Mouse (Mus musculus): ENCODE data around the gene Nat8. TPM values are rescaled to one million over a fixed set of nuclear protein-coding genes. Genes with fewer than 3 reads are reported as not detected.
"Not testable (repeated sequence)": the region's sequence is repeated elsewhere in the genome, so short reads cannot be mapped to it uniquely, and the experiment has no call there.

The Nat8 gene
- total RNA-seq, 1 experiment from 2014 or later, result not detected

DNA sequence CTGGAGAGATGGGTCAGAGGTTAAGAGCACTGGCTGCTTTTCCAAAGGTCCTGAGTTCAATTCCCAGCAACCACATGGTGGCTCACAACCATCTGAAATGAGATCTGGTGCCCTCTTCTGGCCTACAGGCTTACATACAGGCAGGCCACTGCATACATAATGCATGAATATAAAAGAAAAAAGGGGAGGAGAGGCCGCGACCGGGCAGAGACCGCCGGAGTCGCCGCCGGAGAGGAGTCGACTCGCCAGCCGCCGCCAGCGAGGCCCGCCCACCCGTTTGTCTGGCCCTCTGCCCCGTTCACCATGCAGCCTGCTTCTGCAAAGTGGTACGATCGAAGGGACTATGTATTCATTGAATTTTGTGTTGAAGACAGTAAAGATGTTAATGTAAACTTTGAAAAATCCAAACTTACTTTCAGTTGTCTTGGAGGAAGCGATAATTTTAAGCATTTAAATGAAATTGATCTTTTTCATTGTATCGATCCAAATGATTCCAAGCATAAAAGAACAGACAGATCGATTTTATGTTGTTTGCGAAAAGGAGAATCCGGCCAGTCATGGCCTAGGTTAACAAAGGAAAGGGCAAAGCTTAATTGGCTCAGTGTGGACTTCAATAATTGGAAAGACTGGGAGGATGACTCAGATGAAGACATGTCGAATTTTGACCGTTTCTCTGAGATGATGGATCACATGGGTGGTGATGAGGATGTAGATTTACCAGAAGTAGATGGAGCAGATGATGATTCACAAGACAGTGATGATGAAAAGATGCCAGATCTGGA lies 12.0 kb upstream of the Nat8 start:
- ATAC-seq (replicated peaks in 1 of 2; ENCODE audit: insufficient read depth in 1 of 2, low FRiP score in 2 of 2, low TSS enrichment in 1 of 2, low read depth in 1 of 2, poor library complexity in 2 of 2, severe bottlenecking in 2 of 2), result not testable (repeated sequence)

DNA sequence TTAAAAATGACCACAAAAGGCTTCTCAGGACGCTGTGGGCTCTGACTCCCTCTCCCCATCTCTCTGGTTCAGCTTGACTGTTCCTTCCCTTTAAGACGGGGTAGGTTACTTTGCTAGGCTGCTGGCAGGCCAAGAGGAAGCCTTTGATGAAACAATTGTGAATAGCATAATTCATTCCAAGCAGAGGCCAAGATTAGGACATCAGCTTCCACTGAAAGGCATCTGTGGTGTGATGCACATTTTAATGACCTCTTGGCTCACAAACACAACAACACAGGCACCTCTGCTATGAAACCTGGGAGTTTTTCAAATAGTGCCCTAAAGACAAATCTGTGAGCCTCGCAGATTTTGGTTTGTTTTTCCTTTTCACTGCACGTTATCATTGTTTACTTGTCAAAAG lies 8.1 kb upstream of the Nat8 start:
- no peak for ATAC-seq (replicated peaks in 1 of 2; ENCODE audit: insufficient read depth in 1 of 2, low FRiP score in 2 of 2, low TSS enrichment in 1 of 2, low read depth in 1 of 2, poor library complexity in 2 of 2, severe bottlenecking in 2 of 2)

DNA sequence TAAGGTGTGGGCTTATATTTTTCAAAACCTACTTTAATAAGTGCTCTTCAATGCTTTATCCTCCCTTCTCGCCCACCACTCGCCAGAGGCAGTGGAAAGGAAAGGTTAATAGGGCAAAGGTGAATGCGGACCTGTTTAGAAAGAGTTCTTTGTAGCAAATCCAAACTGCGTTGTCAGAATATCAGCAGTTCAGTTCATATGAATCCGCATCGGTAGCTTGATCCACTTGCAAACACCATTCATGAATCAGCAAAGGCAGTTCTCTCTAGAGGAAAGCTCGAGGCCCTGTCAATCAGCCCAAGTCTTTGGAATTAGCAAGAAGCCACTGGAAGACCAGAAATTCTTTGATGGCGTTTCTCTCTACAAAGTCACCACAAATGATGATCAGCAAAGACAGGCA lies 6.8 kb upstream of the Nat8 start:
- ATAC-seq (replicated peaks in 1 of 2; ENCODE audit: insufficient read depth in 1 of 2, low FRiP score in 2 of 2, low TSS enrichment in 1 of 2, low read depth in 1 of 2, poor library complexity in 2 of 2, severe bottlenecking in 2 of 2), result no peak

DNA sequence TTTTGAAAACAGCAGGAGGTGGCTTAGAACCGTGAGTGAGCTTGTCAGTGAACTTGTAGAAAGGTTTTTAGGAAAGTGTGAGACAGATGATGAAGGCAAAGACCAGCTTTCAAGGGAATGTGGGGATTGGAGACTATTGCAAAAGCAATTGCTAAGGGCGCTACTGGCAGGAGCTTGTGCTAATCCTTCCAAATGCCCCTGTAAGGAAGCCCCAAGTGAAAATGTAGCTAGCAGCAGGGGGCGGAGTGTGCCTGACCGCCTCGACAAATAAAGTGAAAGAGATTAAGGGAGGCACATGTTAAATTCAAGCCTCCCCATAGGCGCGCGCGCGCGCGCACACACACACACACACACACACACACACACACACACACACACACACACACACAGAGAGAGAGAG lies 5.4 kb upstream of the Nat8 start:
- peak; percentile 53 to 76 for ATAC-seq (replicated peaks in 1 of 2; ENCODE audit: insufficient read depth in 1 of 2, low FRiP score in 2 of 2, low TSS enrichment in 1 of 2, low read depth in 1 of 2, poor library complexity in 2 of 2, severe bottlenecking in 2 of 2)

DNA sequence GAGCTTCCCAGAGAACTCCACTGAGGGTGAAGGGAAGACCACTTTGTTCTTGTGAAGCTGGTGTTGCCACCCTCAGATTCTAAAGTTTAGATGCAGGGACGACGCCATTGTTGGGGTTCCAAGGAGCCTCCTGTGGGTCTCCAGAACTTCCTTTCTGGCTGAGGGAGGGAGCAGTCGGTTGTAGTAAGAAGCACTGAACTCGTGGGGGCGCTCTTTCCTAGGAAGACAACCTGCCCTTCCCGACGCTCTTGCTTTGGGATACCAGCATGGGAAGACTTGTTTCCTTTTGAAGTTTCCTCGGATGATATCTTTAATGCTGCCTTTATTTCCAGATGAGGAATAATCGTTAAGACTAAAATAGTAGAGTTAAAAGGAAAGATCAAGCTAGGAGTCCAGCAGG lies 4.9 kb upstream of the Nat8 start:
- not testable (repeated sequence) for ATAC-seq (replicated peaks in 1 of 2; ENCODE audit: insufficient read depth in 1 of 2, low FRiP score in 2 of 2, low TSS enrichment in 1 of 2, low read depth in 1 of 2, poor library complexity in 2 of 2, severe bottlenecking in 2 of 2)

DNA sequence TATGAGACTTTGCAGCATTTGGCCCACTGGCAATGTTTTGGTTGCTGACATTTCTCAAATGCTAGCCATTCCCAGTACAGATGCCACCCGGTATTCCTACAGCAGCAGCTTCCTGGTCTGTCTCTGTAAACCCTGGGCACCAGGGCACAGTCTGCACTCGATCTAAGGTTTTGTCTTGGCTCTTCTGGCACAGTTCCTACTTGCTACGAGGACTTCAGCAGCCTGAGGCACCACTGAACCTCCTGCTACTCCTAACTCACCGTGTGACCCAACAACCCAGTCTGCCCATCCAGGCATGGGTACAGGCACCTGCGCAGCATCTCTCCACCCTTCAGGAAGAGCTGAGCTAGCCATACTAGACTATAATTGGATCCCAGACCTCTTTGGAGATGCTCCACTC lies 4.2 kb upstream of the Nat8 start:
- not testable (repeated sequence) for ATAC-seq (replicated peaks in 1 of 2; ENCODE audit: insufficient read depth in 1 of 2, low FRiP score in 2 of 2, low TSS enrichment in 1 of 2, low read depth in 1 of 2, poor library complexity in 2 of 2, severe bottlenecking in 2 of 2)

DNA sequence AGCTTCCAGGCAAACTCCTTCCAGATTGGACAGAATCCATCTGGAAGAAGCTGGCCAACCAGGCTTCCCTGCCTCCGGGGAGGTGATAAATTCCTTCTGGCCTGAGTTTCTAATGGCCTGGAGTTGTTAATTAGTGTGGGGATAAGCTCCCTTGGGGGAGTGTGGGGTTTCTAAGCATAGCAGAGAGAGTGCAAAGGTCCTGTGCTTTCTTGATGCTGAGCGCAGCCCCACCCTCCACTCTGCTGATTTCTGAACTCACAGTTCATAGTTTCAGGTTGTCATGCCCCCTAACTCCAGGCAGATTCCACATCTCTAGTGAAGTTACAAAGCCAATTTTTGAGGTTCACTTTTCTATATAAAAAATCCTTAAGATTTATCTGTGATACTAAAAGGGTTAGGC lies 3.2 kb upstream of the Nat8 start:
- ATAC-seq (replicated peaks in 1 of 2; ENCODE audit: insufficient read depth in 1 of 2, low FRiP score in 2 of 2, low TSS enrichment in 1 of 2, low read depth in 1 of 2, poor library complexity in 2 of 2, severe bottlenecking in 2 of 2), result not testable (repeated sequence)

DNA sequence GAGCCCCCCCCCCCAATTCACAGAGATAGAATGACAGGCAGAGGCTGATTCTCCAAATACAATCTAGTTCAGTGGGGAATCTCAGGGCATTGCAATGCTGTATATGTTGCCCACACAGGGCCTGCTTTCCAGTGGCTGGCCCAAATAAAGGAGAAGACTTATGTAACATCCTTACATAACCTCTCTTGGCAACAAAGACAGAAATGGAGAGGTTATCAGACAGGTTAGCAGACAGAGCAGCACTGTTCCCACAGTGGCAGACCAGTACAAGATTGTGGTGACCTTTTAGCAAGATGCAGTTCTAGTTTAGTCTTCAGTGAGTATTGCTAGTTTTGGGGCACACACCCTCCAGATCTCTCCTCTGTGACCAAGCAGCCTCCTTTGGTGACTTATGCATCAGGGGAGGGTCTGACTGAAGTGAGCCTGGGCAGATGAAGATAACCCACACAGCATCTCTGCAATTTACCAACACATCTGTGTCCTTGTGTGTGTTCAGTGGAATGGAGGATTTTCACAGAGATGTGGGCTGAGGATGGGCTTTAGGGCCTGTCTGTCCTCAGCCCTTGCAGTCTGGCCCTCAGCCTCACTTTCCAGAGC lies 2.7 kb upstream of the Nat8 start:
- not testable (repeated sequence) for ATAC-seq (replicated peaks in 1 of 2; ENCODE audit: insufficient read depth in 1 of 2, low FRiP score in 2 of 2, low TSS enrichment in 1 of 2, low read depth in 1 of 2, poor library complexity in 2 of 2, severe bottlenecking in 2 of 2)

DNA sequence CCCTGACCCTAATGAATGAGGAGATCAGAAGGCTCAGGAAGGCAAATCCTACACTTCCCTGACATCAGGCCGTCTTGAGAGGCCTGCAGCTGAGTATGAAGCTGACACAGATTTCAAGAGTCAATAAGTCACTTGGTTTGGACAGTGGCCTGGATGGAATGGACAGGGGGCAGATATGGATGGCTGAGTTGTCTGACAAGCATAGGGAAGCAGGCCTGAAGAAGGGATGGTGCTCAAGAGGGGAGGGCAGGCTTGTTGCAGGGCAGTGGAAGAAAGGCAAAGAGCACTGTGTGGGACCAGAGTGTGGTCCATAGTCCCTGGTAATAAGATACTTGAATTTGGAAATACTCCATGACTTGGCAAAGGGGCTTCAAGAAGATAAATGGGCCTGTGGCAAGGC lies 2.4 kb downstream of the Nat8 start:
- no peak for ATAC-seq (replicated peaks in 1 of 2; ENCODE audit: insufficient read depth in 1 of 2, low FRiP score in 2 of 2, low TSS enrichment in 1 of 2, low read depth in 1 of 2, poor library complexity in 2 of 2, severe bottlenecking in 2 of 2)

DNA sequence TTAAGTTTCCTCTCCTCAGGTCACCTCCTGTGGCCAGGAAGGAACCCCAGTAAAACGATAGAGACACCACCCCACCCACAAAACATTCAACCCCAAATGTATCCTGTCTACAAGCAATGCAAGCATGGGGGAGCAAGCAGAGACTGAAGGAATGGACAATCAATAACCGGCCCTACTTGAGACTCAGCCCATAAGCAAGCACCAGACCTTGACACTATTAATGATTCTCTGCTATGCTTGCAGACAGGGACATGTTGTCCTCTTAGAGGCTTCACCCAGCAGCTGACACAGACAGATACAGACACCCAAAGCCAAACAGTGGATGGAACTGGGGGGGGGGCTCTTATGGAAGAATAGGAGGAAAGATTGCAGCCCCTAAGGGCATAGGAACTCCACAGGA lies 6.0 kb downstream of the Nat8 start:
- no peak for ATAC-seq (replicated peaks in 1 of 2; ENCODE audit: insufficient read depth in 1 of 2, low FRiP score in 2 of 2, low TSS enrichment in 1 of 2, low read depth in 1 of 2, poor library complexity in 2 of 2, severe bottlenecking in 2 of 2)

DNA sequence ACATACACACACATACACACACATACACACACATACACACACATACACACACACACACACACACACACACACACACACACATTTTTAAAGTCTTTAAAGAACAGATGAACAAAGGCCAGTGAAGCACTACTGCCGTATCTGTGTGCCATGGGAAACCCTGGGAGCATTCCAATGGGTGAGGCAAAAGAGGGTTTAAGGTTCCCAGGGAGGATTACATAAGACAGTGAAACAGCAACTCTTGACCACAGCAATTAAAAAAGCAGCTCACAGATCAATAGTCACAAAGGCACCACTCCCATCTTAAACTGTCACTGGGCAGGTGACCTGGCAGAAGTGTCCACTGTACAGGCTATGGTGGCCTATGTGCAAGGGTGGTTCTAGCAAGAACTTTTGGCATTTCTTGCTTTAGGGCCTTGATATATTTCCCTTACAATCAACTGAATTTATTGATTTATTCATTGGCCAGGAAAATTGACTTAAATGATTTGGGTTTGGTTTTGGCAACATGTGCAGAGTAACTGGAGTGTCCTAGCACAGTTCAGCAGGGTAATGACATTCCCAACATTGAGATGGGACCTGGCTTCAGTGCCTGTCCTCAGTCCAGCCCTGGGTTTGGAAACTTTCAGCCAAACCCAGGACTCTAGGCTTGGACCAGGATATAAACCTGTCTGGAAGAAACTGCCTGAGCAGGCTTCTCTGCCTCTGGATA lies 8.3 kb downstream of the Nat8 start:
- no peak for ATAC-seq (replicated peaks in 1 of 2; ENCODE audit: insufficient read depth in 1 of 2, low FRiP score in 2 of 2, low TSS enrichment in 1 of 2, low read depth in 1 of 2, poor library complexity in 2 of 2, severe bottlenecking in 2 of 2)

DNA sequence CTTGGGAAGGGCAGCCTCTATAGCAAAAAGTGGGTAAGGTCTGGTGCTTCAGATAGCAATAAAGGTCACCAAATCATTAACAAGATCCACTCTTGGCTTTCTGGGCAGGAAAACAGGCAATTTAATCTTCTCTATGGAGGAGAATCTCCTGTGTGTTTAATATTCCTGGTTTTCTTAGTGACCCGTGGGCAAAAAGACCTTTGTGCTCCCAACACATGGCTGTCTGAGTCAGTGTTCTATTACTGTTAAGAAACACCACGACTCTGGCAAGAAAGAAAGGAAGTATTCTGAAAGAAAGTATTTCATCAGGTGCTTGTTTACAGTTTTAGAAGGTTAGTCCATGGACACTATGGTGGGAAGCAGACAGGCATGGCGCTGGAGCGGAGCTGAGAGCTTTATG lies 9.6 kb downstream of the Nat8 start:
- ATAC-seq (replicated peaks in 1 of 2; ENCODE audit: insufficient read depth in 1 of 2, low FRiP score in 2 of 2, low TSS enrichment in 1 of 2, low read depth in 1 of 2, poor library complexity in 2 of 2, severe bottlenecking in 2 of 2), result no peak

DNA sequence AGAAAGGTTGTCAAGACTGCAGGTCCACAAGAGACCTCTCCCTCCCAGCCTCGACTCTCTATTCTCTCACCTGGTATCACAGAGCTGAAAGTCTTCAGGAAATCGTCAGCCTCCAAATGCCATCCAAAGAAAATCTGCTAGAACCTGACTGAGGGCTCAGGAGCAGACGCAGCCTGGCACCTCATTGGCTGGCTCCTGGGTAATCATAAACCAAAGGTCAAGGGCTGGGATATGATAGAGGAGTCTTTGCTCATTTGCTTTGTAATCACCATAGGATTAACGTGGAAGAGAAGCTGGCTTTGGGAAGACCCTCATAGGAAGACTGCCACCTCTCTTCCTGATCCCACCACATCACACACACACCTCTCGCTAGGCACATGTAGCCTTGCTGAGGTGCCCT lies 11.0 kb downstream of the Nat8 start, which contains the start of the genes Nat8f6 and Nat8f5:
Gene Nat8f6 (minus strand): TSS at position 118 of the 400 bp plus-strand sequence.
Gene Nat8f5 (minus strand): TSS at position 136 of the 400 bp plus-strand sequence.
- ATAC-seq (replicated peaks in 1 of 2; ENCODE audit: insufficient read depth in 1 of 2, low FRiP score in 2 of 2, low TSS enrichment in 1 of 2, low read depth in 1 of 2, poor library complexity in 2 of 2, severe bottlenecking in 2 of 2), result no peak

DNA sequence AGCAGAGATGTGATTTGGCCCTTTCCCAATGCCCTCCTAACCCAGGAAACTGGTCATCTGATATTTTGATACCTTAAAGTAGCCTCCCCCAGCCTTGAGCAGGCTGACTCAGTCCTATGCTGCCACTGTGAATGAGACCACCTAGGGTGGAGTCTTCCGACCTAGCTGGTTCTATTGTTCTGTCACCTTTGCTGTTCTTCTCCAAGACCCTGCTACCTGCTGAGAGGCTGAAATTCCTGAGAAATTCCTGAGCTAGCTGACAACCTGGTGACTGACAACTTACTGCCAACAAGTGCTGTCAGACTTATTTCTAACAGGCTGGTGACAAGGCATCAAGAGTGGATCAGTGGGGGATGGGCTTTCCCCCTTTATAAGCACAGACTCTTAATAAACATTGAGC lies 13.5 kb downstream of the Nat8 start:
- ATAC-seq (replicated peaks in 1 of 2; ENCODE audit: insufficient read depth in 1 of 2, low FRiP score in 2 of 2, low TSS enrichment in 1 of 2, low read depth in 1 of 2, poor library complexity in 2 of 2, severe bottlenecking in 2 of 2), result no peak

DNA sequence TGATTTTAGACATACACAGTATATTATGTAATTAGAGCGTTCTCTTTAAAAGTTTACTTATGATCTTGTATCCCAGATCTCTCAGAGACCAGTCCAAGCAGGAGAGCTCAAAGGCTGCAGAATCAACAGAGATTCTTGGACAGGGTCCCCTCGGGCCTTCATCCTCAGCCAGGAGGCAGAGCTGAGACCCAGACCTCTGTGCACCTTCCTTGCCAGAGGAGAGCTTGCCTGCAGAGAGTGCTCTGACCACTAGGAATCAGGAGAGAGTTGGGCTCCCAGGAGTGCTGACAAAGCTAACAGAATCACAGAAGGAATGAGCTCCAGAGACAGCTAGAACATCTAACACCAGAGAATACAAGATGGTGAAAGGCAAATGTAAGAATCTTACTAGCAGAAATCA lies 18.5 kb downstream of the Nat8 start:
- ATAC-seq (replicated peaks in 1 of 2; ENCODE audit: insufficient read depth in 1 of 2, low FRiP score in 2 of 2, low TSS enrichment in 1 of 2, low read depth in 1 of 2, poor library complexity in 2 of 2, severe bottlenecking in 2 of 2), result no peak

DNA sequence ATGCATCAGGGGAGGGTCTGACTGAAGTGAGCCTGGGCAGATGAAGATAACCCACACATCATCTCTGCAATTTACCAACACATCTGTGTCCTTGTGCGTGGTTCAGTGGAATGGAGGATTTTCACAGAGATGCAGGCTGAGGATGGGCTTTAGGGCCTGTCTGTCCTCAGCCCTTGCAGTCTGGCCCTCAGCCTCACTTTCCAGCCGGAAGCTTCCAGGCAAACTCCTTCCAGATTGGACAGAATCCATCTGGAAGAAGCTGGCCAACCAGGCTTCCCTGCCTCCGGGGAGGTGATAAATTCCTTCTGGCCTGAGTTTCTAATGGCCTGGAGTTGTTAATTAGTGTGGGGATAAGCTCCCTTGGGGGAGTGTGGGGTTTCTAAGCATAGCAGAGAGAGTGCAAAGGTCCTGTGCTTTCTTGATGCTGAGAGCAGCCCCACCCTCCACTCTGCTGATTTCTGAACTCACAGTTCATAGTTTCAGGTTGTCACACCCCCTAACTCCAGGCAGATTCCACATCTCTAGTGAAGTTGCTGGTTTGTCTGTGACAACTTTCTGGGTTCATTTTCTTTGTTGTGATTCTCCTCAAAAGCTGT lies 20.8 kb downstream of the Nat8 start:
- not testable (repeated sequence) for ATAC-seq (replicated peaks in 1 of 2; ENCODE audit: insufficient read depth in 1 of 2, low FRiP score in 2 of 2, low TSS enrichment in 1 of 2, low read depth in 1 of 2, poor library complexity in 2 of 2, severe bottlenecking in 2 of 2)

DNA sequence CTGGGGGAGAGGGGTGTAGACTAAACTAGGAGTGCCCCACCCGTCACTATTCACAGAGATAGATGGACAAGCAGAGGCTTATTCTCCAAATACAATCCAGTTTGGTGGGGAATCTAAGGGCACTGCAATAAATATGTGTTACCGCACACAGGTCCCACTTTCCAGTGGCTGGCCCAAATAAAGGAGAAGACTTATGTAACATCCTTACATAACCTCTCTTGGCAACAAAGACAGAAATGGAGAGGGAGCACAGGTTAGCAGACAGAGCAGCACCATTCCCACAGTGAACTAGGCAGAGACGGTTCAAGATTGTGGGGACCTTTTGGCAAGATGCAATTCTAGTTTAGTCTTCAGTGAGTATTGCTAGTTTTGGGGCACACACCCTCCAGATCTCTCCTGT lies 21.4 kb downstream of the Nat8 start:
- ATAC-seq (replicated peaks in 1 of 2; ENCODE audit: insufficient read depth in 1 of 2, low FRiP score in 2 of 2, low TSS enrichment in 1 of 2, low read depth in 1 of 2, poor library complexity in 2 of 2, severe bottlenecking in 2 of 2), result not testable (repeated sequence)

DNA sequence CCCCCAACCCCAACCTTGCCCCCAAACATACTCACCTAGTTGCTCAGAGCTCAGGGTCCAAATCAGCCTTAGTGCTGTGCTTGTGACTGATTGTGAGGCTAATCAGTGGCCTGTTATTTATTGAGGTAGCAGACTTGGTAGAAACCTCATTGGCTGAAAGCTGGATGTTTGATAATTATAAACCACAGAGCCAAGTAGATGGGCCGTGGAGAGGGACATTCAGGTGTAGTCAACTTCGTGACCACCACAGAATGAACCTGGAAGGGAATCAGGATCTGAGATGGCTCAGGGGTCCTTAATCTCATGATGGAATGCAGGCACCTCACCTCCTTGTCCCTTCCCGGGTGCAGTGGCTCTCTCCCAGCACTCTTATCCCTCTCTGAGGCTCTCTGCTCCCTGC lies 22.1 kb downstream of the Nat8 start:
- ATAC-seq (replicated peaks in 1 of 2; ENCODE audit: insufficient read depth in 1 of 2, low FRiP score in 2 of 2, low TSS enrichment in 1 of 2, low read depth in 1 of 2, poor library complexity in 2 of 2, severe bottlenecking in 2 of 2), result not testable (repeated sequence)
